Mouse (Mus musculus) layer of hippocampus, postnatal 25 days (tissue): ENCODE measurements around the gene P2ry12. TPM values are rescaled to one million over a fixed set of nuclear protein-coding genes. Genes with fewer than 3 reads are reported as not detected.
A peak's percentile ranks its signal among the peaks of the same experiment; 100 is the strongest.

ENCODE experiments used
- DNase-seq, 2 experiments: peaks; one replicate each; pipeline ENCODE4 v3.0.0; 2022; ENCODE audit warnings: mixed read lengths in 2 of 2, low spot score in 1 of 2; ENCODE audit errors: extremely low spot score in 1 of 2
- total RNA-seq, 2 experiments: library from RNA; stranded (reverse); gene quantifications; 2 replicates each; pipeline ENCODE4 v1.2.3; 2021

The P2ry12 gene
- total RNA-seq, 2 experiments from 2014 or later, result 45.8 to 52.1 TPM

- no peak for DNase-seq
Measured at GRCm38 (mm10) chr3:59191674-59192073, 71.0 kb downstream of the P2ry12 start.

GRCm38 (mm10) chr3:59187336-59187735 lies 75.3 kb downstream of the P2ry12 start:
- no peak for DNase-seq

- DNase-seq, result no peak
Measured at GRCm38 (mm10) chr3:59185662-59186061, 77.0 kb downstream of the P2ry12 start.

GRCm38 (mm10) chr3:59182129-59182528 lies 80.5 kb downstream of the P2ry12 start:
- DNase-seq, result no peak

- no peak for DNase-seq
Measured at GRCm38 (mm10) chr3:59181134-59181533, 81.5 kb downstream of the P2ry12 start.

- no peak for DNase-seq
Measured at GRCm38 (mm10) chr3:59176871-59177270, 85.8 kb downstream of the P2ry12 start.

- DNase-seq, result peak in 1 of 2 experiments; percentile 39
Measured at GRCm38 (mm10) chr3:59175234-59175633, 87.4 kb downstream of the P2ry12 start.

- no peak for DNase-seq
Measured at GRCm38 (mm10) chr3:59174426-59175154, 88.1 kb downstream of the P2ry12 start.

GRCm38 (mm10) chr3:59169921-59170627 lies 92.6 kb downstream of the P2ry12 start:
- DNase-seq, result no peak

- no peak for DNase-seq
Measured at GRCm38 (mm10) chr3:59169215-59169614, 93.5 kb downstream of the P2ry12 start.

GRCm38 (mm10) chr3:59168476-59168875 lies 94.2 kb downstream of the P2ry12 start:
- no peak for DNase-seq

- no peak for DNase-seq
Measured at GRCm38 (mm10) chr3:59167417-59168054, 95.1 kb downstream of the P2ry12 start.

Other genes with a start within 250 kb of the P2ry12 start
- gene Gpr171, start 161.1 kb downstream of the P2ry12 start, total RNA-seq, result not detected
- 1 to 10 TPM; 1.4 to 2.8 TPM for gene P2ry14, start 109.3 kb downstream of the P2ry12 start, total RNA-seq
- not detected for gene Gpr87, start 67.8 kb downstream of the P2ry12 start, total RNA-seq
- gene P2ry13, start 52.0 kb downstream of the P2ry12 start, total RNA-seq, result 10 to 100 TPM in 1 of 2 experiments, 1 to 10 TPM in 1; 9.3 to 10.4 TPM
- gene Igsf10, start 81.5 kb upstream of the P2ry12 start, total RNA-seq, result 1 to 10 TPM; 2.5 to 2.6 TPM